Comparison of ENCODE assay signal across 10 mouse cellular contexts in genomic region chr17:65872051-65872450, GRCm38 (mm10). TPM values are rescaled to one million over a fixed set of nuclear protein-coding genes. Genes with fewer than 3 reads are reported as not detected.
DNase-seq lines count a peak whose midpoint lies in the region; ATAC-seq and TF ChIP-seq lines count a peak whose summit lies in the region.
"Had no signal": no experiment of that assay in that cellular context is flagged by ENCODE, and none has a peak within 500 bp of the region (broad histone marks: within the 10 kb centered on the region; RNA-seq: fewer than 3 reads in every experiment).

No protein-coding gene starts in this region.

- H3K9me3 ChIP-seq in lung, embryonic 16.5 days (ENCODE audit: control insufficient read depth, low read length), result no peaks in the 10 kb centered on the region
- no peaks in the 10 kb centered on the region for H3K9me3 ChIP-seq in embryonic facial prominence, embryonic 10.5 days
- no peaks in the 10 kb centered on the region for H3K9me3 ChIP-seq in midbrain, embryonic 12.5 days
- H3K9me3 ChIP-seq: intestine, embryonic 15.5 days had no signal

- no peak for ATAC-seq in lung, embryonic 16.5 days (ENCODE audit: low read depth)
- no peak for ATAC-seq in midbrain, embryonic 12.5 days (ENCODE audit: low FRiP score, low read depth)

- H3K4me1 ChIP-seq in lung, embryonic 16.5 days (replicated peaks; ENCODE audit: control insufficient read depth, insufficient read depth, low read length), result peaks cover 9% of the 10 kb centered on the region
- H3K4me1 ChIP-seq in embryonic facial prominence, embryonic 10.5 days, result peaks cover 19% of the 10 kb centered on the region
- peaks cover 14% of the 10 kb centered on the region for H3K4me1 ChIP-seq in midbrain, embryonic 12.5 days

- DNase-seq in gastrocnemius, adult 2 months, result no peak
- DNase-seq in gastrocnemius, postnatal 4 days (ENCODE audit: low spot score in 2 of 2), result no peak
- DNase-seq in lung, adult 18-20 months, result no peak
- DNase-seq in embryonic facial prominence, embryonic 10.5 days (ENCODE audit: low spot score), result no peak
- no peak for DNase-seq in adrenal gland, adult 2 months
- DNase-seq in spleen, adult 18-20 months, result no peak

- TF ChIP-seq CTCF in gastrocnemius, adult 2 months (IDR thresholded peaks at IDR 0.05), result no peak

- H3K9ac ChIP-seq in lung, embryonic 16.5 days (ENCODE audit: low read length), result no peak overlapping the region
- H3K9ac ChIP-seq in midbrain, embryonic 12.5 days (replicated peaks), result no peak overlapping the region
- H3K9ac ChIP-seq: intestine, embryonic 15.5 days; lung, embryonic 14.5 days had no signal

- peak overlapping the region; percentile 39 for H3K27ac ChIP-seq in gastrocnemius, adult 2 months
- H3K27ac ChIP-seq in lung, embryonic 16.5 days (ENCODE audit: low read length), result peak overlapping the region; percentile 12; the same call in 1 of the 2 replicates
- H3K27ac ChIP-seq in embryonic facial prominence, embryonic 10.5 days (replicated peaks), result peak overlapping the region; percentile 35
- 0 out of 2 replicates have a peak overlapping the region, but pooled peaks have one; percentile 6 for H3K27ac ChIP-seq in midbrain, embryonic 12.5 days (replicated peaks)
- H3K27ac ChIP-seq: intestine, embryonic 15.5 days had no signal

- H3K36me3 ChIP-seq in lung, embryonic 16.5 days (ENCODE audit: control insufficient read depth, insufficient read depth, low read length), result no peaks in the 10 kb centered on the region
- peaks cover 9% of the 10 kb centered on the region for H3K36me3 ChIP-seq in embryonic facial prominence, embryonic 10.5 days (replicated peaks)
- H3K36me3 ChIP-seq in midbrain, embryonic 12.5 days, result peaks cover 7% of the 10 kb centered on the region; the same call in 1 of the 2 replicates
- H3K36me3 ChIP-seq: intestine, embryonic 15.5 days had no signal

- H3K27me3 ChIP-seq in lung, embryonic 16.5 days (ENCODE audit: control insufficient read depth, insufficient read depth, low read depth, low read length), result no peaks in the 10 kb centered on the region
- no peaks in the 10 kb centered on the region for H3K27me3 ChIP-seq in embryonic facial prominence, embryonic 10.5 days (replicated peaks; ENCODE audit: low read depth, poor library complexity, severe bottlenecking)
- no peaks in the 10 kb centered on the region for H3K27me3 ChIP-seq in midbrain, embryonic 12.5 days
- H3K27me3 ChIP-seq: intestine, embryonic 15.5 days had no signal

- intact Hi-C loops in gastrocnemius, adult 2 months (cut with DNase I), result loop anchor here (5.0 kb wide), 1 partner anchor 80 kb away; the partner anchor contains the start of gene Twsg1

- 38% methylated on average over 6 of the region's 6 CpGs for WGBS in lung, embryonic 16.5 days
- WGBS in embryonic facial prominence, embryonic 10.5 days, result 62% methylated on average over 6 of the region's 6 CpGs
- 71% methylated on average over 6 of the region's 6 CpGs for WGBS in midbrain, embryonic 12.5 days

- H3K4me2 ChIP-seq in lung, embryonic 16.5 days (ENCODE audit: low read depth, low read length), result no peak overlapping the region
- H3K4me2 ChIP-seq in midbrain, embryonic 12.5 days (replicated peaks), result no peak overlapping the region
- H3K4me2 ChIP-seq: intestine, embryonic 15.5 days; lung, embryonic 14.5 days had no signal

- no peak overlapping the region for H3K4me3 ChIP-seq in gastrocnemius, adult 2 months
- H3K4me3 ChIP-seq in lung, embryonic 16.5 days (ENCODE audit: low read length), result no peak overlapping the region
- H3K4me3 ChIP-seq in embryonic facial prominence, embryonic 10.5 days, result no peak overlapping the region
- no peak overlapping the region for H3K4me3 ChIP-seq in midbrain, embryonic 12.5 days
- H3K4me3 ChIP-seq: intestine, embryonic 15.5 days had no signal

RNA-seq across cellular contexts. Expression of gene Ralbp1, which starts 13.5 kb away (rescaled TPM):
- total RNA-seq in gastrocnemius, adult 2 months (2021), result 10 to 100 TPM; 21.6 to 23.8 TPM
- total RNA-seq in gastrocnemius, postnatal 4 days (2021), result 10 to 100 TPM; 38.3 to 39.1 TPM
- 95.4 and 101 TPM in 2 replicates for polyA plus RNA-seq in lung, embryonic 16.5 days (2015; fragmentation: Nextera tagmentation; extraction: Ambion mirVana)
- polyA plus RNA-seq in embryonic facial prominence, embryonic 10.5 days (2016; fragmentation: Nextera tagmentation; extraction: Ambion mirVana), result 58.5 and 61.3 TPM in 2 replicates
- 32.7 and 47.9 TPM in 2 replicates for polyA plus RNA-seq in midbrain, embryonic 12.5 days (2016; fragmentation: Nextera tagmentation; extraction: Ambion mirVana)
- total RNA-seq in adrenal gland, adult 2 months (2021), result 10 to 100 TPM; 52.2 to 52.8 TPM
- polyA plus RNA-seq in adrenal gland, adult 2 months (2012; rRNA removed), result 23.7 and 28.4 TPM in 2 replicates
